Mouse (Mus musculus) lung, adult 2 months (tissue): ENCODE results near the gene Naa30.

Source experiments
- CTCF ChIP-seq: fragments of 200-500 bp; IDR thresholded peaks from 2 replicates; pipeline ENCODE4 v1.5.1; 2011; ENCODE audit warnings: mild to moderate bottlenecking, low read length, control low read depth; ENCODE audit not compliant: insufficient read depth
- POLR2A ChIP-seq: fragments of 200-500 bp; IDR thresholded peaks from 2 replicates; pipeline ENCODE4 v1.6.1; 2011; ENCODE audit warnings: low read depth, mild to moderate bottlenecking, control low read depth, low read length, borderline replicate concordance; ENCODE audit errors: extremely low read depth

DNA sequence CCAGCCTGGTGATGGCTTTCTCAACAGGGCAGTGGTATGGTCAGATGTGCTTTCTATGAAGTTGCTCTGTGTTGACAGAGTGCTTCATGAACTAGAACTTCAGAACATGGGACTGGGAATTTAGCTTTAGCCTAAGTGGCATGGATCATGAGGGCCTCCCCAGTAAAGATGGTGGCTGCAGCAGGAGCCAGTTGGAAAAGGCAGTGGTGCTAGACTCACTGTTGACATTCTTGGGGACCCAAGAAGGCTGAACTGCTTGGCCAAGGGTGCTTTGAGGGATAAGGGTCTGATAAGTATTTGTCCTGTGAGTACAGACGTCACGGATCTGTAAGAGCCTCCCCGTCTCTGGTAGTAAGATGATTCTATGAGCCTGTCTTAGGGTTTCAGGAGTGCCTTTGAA, 59.8 kb downstream of the Naa30 start:
- TF ChIP-seq CTCF = no peak
- no peak for TF ChIP-seq POLR2A
